8 mouse cellular contexts compared by ENCODE assay signal in genomic region chr16:93072156-93072555, GRCm38 (mm10).
DNase-seq lines count a peak whose midpoint lies in the region; ATAC-seq lines count a peak whose summit lies in the region.

No protein-coding gene starts in this region.

- no peak overlapping the region for H3K9ac ChIP-seq in heart, embryonic 11.5 days (ENCODE audit: low read depth, low read length)
- H3K9ac ChIP-seq in limb, embryonic 15.5 days, result no peak overlapping the region
- H3K9ac ChIP-seq in midbrain, embryonic 11.5 days (ENCODE audit: low read length), result no peak overlapping the region

- WGBS in heart, embryonic 11.5 days (ENCODE audit: insufficient replicate concordance), result 27% methylated on average over 6 of the region's 6 CpGs
- 42% methylated on average over 6 of the region's 6 CpGs for WGBS in limb, embryonic 15.5 days
- WGBS in midbrain, embryonic 11.5 days, result 73% methylated on average over 6 of the region's 6 CpGs

- ATAC-seq in heart, embryonic 11.5 days (replicated peaks; ENCODE audit: insufficient number of reproducible peaks, low FRiP score, low TSS enrichment), result 0 out of 2 replicates have a peak, but pooled peaks have one; percentile 43
- ATAC-seq in limb, embryonic 15.5 days (ENCODE audit: insufficient number of reproducible peaks, low FRiP score, low TSS enrichment, low read depth), result no peak; the same call in 1 of the 2 replicates
- ATAC-seq in midbrain, embryonic 11.5 days (ENCODE audit: low FRiP score), result no peak

- H3K27ac ChIP-seq in heart, embryonic 11.5 days (ENCODE audit: low read depth, low read length), result peak overlapping the region; percentile 22; the same call in 1 of the 2 replicates
- peak overlapping the region; percentile 78 for H3K27ac ChIP-seq in limb, embryonic 15.5 days
- no peak overlapping the region for H3K27ac ChIP-seq in midbrain, embryonic 11.5 days (ENCODE audit: low read depth, low read length)

- peaks cover 16% of the 10 kb centered on the region for H3K27me3 ChIP-seq in heart, embryonic 11.5 days (ENCODE audit: control insufficient read depth, insufficient read depth, low read length)
- 0 out of 2 replicates have a peak, but pooled peaks cover 3% of the 10 kb centered on the region for H3K27me3 ChIP-seq in limb, embryonic 15.5 days
- no peaks in the 10 kb centered on the region for H3K27me3 ChIP-seq in midbrain, embryonic 11.5 days (ENCODE audit: control insufficient read depth, insufficient read depth, low read length)

- H3K4me3 ChIP-seq in heart, embryonic 11.5 days (ENCODE audit: low read depth, low read length), result no peak overlapping the region
- no peak overlapping the region for H3K4me3 ChIP-seq in limb, embryonic 15.5 days
- no peak overlapping the region for H3K4me3 ChIP-seq in midbrain, embryonic 11.5 days (ENCODE audit: low read depth, low read length)

- peak overlapping the region; percentile 40 for H3K4me2 ChIP-seq in heart, embryonic 11.5 days
- H3K4me2 ChIP-seq in limb, embryonic 15.5 days, result no peak overlapping the region
- no peak overlapping the region for H3K4me2 ChIP-seq in midbrain, embryonic 11.5 days

- H3K9me3 ChIP-seq in heart, embryonic 11.5 days (replicated peaks; ENCODE audit: control insufficient read depth, low read length), result no peaks in the 10 kb centered on the region
- no peaks in the 10 kb centered on the region for H3K9me3 ChIP-seq in limb, embryonic 15.5 days
- no peaks in the 10 kb centered on the region for H3K9me3 ChIP-seq in midbrain, embryonic 11.5 days (ENCODE audit: control insufficient read depth, low read length)

- H3K4me1 ChIP-seq in heart, embryonic 11.5 days (ENCODE audit: control insufficient read depth, insufficient read depth, low read length), result peaks cover 11% of the 10 kb centered on the region
- H3K4me1 ChIP-seq in limb, embryonic 15.5 days, result peaks cover 23% of the 10 kb centered on the region
- H3K4me1 ChIP-seq in midbrain, embryonic 11.5 days (ENCODE audit: control insufficient read depth, insufficient read depth, low read length), result no peaks in the 10 kb centered on the region

- H3K36me3 ChIP-seq in heart, embryonic 11.5 days (ENCODE audit: control insufficient read depth, insufficient read depth, low read length), result no peaks in the 10 kb centered on the region
- no peaks in the 10 kb centered on the region for H3K36me3 ChIP-seq in limb, embryonic 15.5 days
- H3K36me3 ChIP-seq in midbrain, embryonic 11.5 days (ENCODE audit: control insufficient read depth, insufficient read depth, low read length), result no peaks in the 10 kb centered on the region

- peak; percentile 25 to 27 for DNase-seq in cerebellum, postnatal 25 days
- DNase-seq in cerebellum, adult 11-12 months, result no peak
- DNase-seq in testis, postnatal 10 days (ENCODE audit: low spot score), result peak; percentile 60
- DNase-seq in layer of hippocampus, postnatal 14 days (ENCODE audit: low spot score in 2 of 2), result no peak
- no peak for DNase-seq in midbrain, embryonic 11.5 days (ENCODE audit: low spot score, missing footprints)
- DNase-seq in right cerebral cortex, postnatal 36 days (ENCODE audit: low spot score in 2 of 2), result no peak

Comparison
In these comparisons a context has a peak if more than half of its experiments do, and no peak if none do; other contexts are left out.
1. DNase-seq: peak in cerebellum, postnatal 25 days (2 of 2) and testis, postnatal 10 days (single experiment); none in cerebellum, adult 11-12 months (single experiment), layer of hippocampus, postnatal 14 days (0 of 2), midbrain, embryonic 11.5 days (single experiment) and right cerebral cortex, postnatal 36 days (0 of 2).